Mouse (Mus musculus) embryonic facial prominence, embryonic 15.5 days (tissue): ENCODE data around the gene Wdr81. TPM values are rescaled to one million over a fixed set of nuclear protein-coding genes. Genes with fewer than 3 reads are reported as not detected.
"Not testable (repeated sequence)": the region's sequence is repeated elsewhere in the genome, so short reads cannot be mapped to it uniquely, and the experiment has no call there.

Experiments
- ATAC-seq: fragments of 200-750 bp; cut with Nextera tagmentation; 2 replicates; pipeline ENCODE4 v1.8.0; 2017; ENCODE audit warnings: low read depth, moderate TSS enrichment; ENCODE audit not compliant: insufficient number of reproducible peaks, low FRiP score, low TSS enrichment
- H3K27ac ChIP-seq: fragments of 300-500 bp; sonication (generic); replicated peaks from 2 replicates; pipeline ENCODE4 v1.5.1; 2015; ENCODE audit warnings: mild to moderate bottlenecking, inconsistent platforms
- H3K27me3 ChIP-seq: fragments of 300-500 bp; sonication (generic); 2 replicates; pipeline ENCODE4 v1.6.1; 2015; ENCODE audit warnings: inconsistent platforms
- H3K36me3 ChIP-seq: fragments of 300-500 bp; sonication (generic); 2 replicates; pipeline ENCODE4 v1.6.1; 2015; ENCODE audit warnings: mild to moderate bottlenecking, inconsistent platforms
- H3K4me1 ChIP-seq: fragments of 300-500 bp; sonication (generic); 2 replicates; pipeline ENCODE4 v1.6.1; 2015; ENCODE audit warnings: inconsistent platforms
- H3K4me2 ChIP-seq: fragments of 300-500 bp; sonication (generic); replicated peaks from 2 replicates; pipeline ENCODE4 v1.6.1; 2015; ENCODE audit warnings: mild to moderate bottlenecking, inconsistent platforms
- H3K4me3 ChIP-seq: fragments of 300-500 bp; sonication (generic); replicated peaks from 2 replicates; pipeline ENCODE4 v1.5.1; 2015; ENCODE audit warnings: mild to moderate bottlenecking, inconsistent platforms
- H3K9ac ChIP-seq: fragments of 300-500 bp; sonication (generic); 2 replicates; pipeline ENCODE4 v1.6.1; 2015; ENCODE audit warnings: inconsistent platforms
- H3K9me3 ChIP-seq: fragments of 300-500 bp; sonication (generic); replicated peaks from 2 replicates; pipeline ENCODE4 v1.6.1; 2016; ENCODE audit warnings: inconsistent platforms
- WGBS: fragments of 180-500 bp; shearing (Covaris S2); methylation state at CpG from one replicate; pipeline ENCODE4 v1.1.7; 2015; 5-methylcytosine and 5-hydroxymethylcytosine counted together
- polyA plus RNA-seq: library from polyadenylated mRNA; unstranded; fragments of >200 nt; fragmentation: Nextera tagmentation; extraction: Ambion mirVana; gene quantifications from 2 replicates; pipeline ENCODE4 v1.2.1, GENCODE M21; 2015

Wdr81 gene
- polyA plus RNA-seq, 1 experiment from 2014 or later = 6.3 TPM

GRCm38 (mm10) chr11:75460103-75460843, 5.8 kb upstream of the Wdr81 start:
- no peak overlapping the region for H3K9ac ChIP-seq
- ATAC-seq = peak; percentile 34; the same call in 1 of the 2 replicates
- no peaks in the 10 kb centered on the region for H3K9me3 ChIP-seq
- H3K27me3 ChIP-seq = no peaks in the 10 kb centered on the region
- H3K4me2 ChIP-seq = peak overlapping the region; percentile 91
- H3K4me3 ChIP-seq = peak overlapping the region; percentile 81
- H3K27ac ChIP-seq = peak overlapping the region; percentile 97
- peaks cover 35% of the 10 kb centered on the region for H3K4me1 ChIP-seq
- H3K36me3 ChIP-seq = peaks cover 10% of the 10 kb centered on the region
- 2% methylated on average over 19 of the region's 19 CpGs for WGBS

GRCm38 (mm10) chr11:75459751-75460102, 5.2 kb upstream of the Wdr81 start:
- peak overlapping the region; percentile 91 for H3K4me2 ChIP-seq
- H3K4me3 ChIP-seq = peak overlapping the region; percentile 81; the same call in 1 of the 2 replicates
- 12% methylated on average over 5 of the region's 5 CpGs for WGBS
- H3K4me1 ChIP-seq = peaks cover 40% of the 10 kb centered on the region
- peak overlapping the region; percentile 97 for H3K27ac ChIP-seq
- H3K36me3 ChIP-seq = peaks cover 4% of the 10 kb centered on the region; the same call in 1 of the 2 replicates
- no peak for ATAC-seq
- no peaks in the 10 kb centered on the region for H3K9me3 ChIP-seq
- H3K9ac ChIP-seq = no peak overlapping the region
- no peaks in the 10 kb centered on the region for H3K27me3 ChIP-seq

- Histone ChIP-seq H3K4me2 (0 out of 2 replicates have a peak overlapping the region, but pooled peaks have one; percentile 91), H3K9me3 (no peaks in the 10 kb centered on the region), H3K9ac (no peak overlapping the region), H3K27me3 (no peaks in the 10 kb centered on the region), H3K27ac (peak overlapping the region; percentile 97), H3K4me3 (peak overlapping the region; percentile 81; the same call in 1 of the 2 replicates), H3K36me3 (no peaks in the 10 kb centered on the region), H3K4me1 (peaks cover 44% of the 10 kb centered on the region)
- 68% methylated on average over 5 of the region's 5 CpGs for WGBS
- ATAC-seq = no peak
Observed at GRCm38 (mm10) chr11:75459141-75459711, 4.7 kb upstream of the Wdr81 start.

GRCm38 (mm10) chr11:75458628-75459041, 4.1 kb upstream of the Wdr81 start:
- Histone ChIP-seq H3K9ac (no peak overlapping the region), H3K4me2 (no peak overlapping the region), H3K27ac (no peak overlapping the region), H3K4me1 (peaks cover 49% of the 10 kb centered on the region), H3K9me3 (no peaks in the 10 kb centered on the region), H3K4me3 (no peak overlapping the region), H3K27me3 (no peaks in the 10 kb centered on the region), H3K36me3 (no peaks in the 10 kb centered on the region)
- ATAC-seq = no peak
- WGBS = 73% methylated on average over 8 of the region's 8 CpGs

- no peak overlapping the region for H3K27ac ChIP-seq
- H3K36me3 ChIP-seq = no peaks in the 10 kb centered on the region
- ATAC-seq = no peak
- H3K9me3 ChIP-seq = no peaks in the 10 kb centered on the region
- H3K4me3 ChIP-seq = no peak overlapping the region
- no peak overlapping the region for H3K4me2 ChIP-seq
- H3K27me3 ChIP-seq = no peaks in the 10 kb centered on the region
- H3K9ac ChIP-seq = no peak overlapping the region
- 17% methylated on average over 3 of the region's 3 CpGs for WGBS
- peaks cover 48% of the 10 kb centered on the region for H3K4me1 ChIP-seq
Observed at GRCm38 (mm10) chr11:75458169-75458568, 3.7 kb upstream of the Wdr81 start.

DNA sequence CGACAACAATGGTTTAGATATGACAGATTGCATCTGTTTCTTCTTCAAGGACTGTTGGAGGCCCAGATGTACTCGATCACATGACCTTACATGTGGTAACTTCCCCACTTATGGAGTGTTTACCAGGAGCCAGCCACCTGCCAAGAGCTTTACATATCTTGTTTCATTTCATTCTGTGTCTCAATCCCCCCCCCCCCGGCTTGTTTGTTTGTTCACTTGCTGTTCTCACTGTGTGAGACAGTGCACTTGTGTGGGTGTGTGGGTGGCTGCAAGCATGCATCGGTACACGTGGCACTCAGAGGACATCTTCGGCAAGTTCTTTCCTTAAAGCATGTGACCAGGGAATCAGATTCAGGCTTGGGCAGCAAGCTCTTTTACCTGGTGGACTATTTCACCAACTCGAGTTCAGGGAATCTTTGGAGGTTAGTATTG, 1.9 kb upstream of the Wdr81 start:
- Histone ChIP-seq H3K9me3 (no peaks in the 10 kb centered on the region), H3K27ac (no peak overlapping the region), H3K27me3 (no peaks in the 10 kb centered on the region), H3K4me3 (no peak overlapping the region), H3K36me3 (0 out of 2 replicates have a peak, but pooled peaks cover 2% of the 10 kb centered on the region), H3K4me1 (peaks cover 41% of the 10 kb centered on the region), H3K4me2 (no peak overlapping the region), H3K9ac (no peak overlapping the region)
- 77% methylated on average over 7 of the region's 7 CpGs for WGBS
- no peak for ATAC-seq

DNA sequence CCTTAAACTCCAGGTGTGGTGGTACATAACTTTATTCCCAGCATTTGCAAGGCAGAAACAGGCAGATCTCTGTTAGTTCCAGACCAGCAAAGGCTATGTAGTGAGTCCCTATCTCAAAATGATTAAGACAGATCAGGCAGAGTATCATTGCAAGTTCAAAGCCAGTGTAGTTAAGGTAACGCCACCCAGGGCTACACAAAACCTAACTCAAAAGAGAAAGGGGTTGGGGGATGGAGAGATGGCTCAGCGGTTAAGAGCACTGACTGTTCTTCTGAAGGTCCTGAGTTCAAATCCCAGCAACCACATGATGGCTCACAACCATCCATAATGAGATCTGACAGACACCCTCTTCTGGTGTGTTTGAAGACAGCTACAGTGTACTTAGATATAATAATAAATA, 1.5 kb upstream of the Wdr81 start:
- H3K27ac ChIP-seq, H3K36me3 ChIP-seq, H3K9ac ChIP-seq, ATAC-seq, H3K4me2 ChIP-seq, H3K27me3 ChIP-seq, H3K9me3 ChIP-seq, H3K4me3 ChIP-seq: not testable (repeated sequence)
- H3K4me1 ChIP-seq = peaks cover 41% of the 10 kb centered on the region
- 88% methylated on average over 2 of the region's 2 CpGs for WGBS

- peak overlapping the region; percentile 99 for H3K4me2 ChIP-seq
- ATAC-seq = no peak
- H3K4me3 ChIP-seq = peak overlapping the region; percentile 65
- H3K27me3 ChIP-seq = no peaks in the 10 kb centered on the region
- H3K9ac ChIP-seq = 0 out of 2 replicates have a peak overlapping the region, but pooled peaks have one; percentile 15
- 68% methylated on average over 10 of the region's 10 CpGs for WGBS
- 0 out of 2 replicates have a peak, but pooled peaks cover 2% of the 10 kb centered on the region for H3K36me3 ChIP-seq
- H3K9me3 ChIP-seq = no peaks in the 10 kb centered on the region
- peak overlapping the region; percentile 78 for H3K27ac ChIP-seq
- peaks cover 39% of the 10 kb centered on the region for H3K4me1 ChIP-seq
Observed at GRCm38 (mm10) chr11:75455041-75455736, 672 bp upstream of the Wdr81 start.

- WGBS = 92% methylated on average over 31 of the region's 31 CpGs
- Histone ChIP-seq H3K36me3 (peaks cover 19% of the 10 kb centered on the region), H3K4me3 (0 out of 2 replicates have a peak overlapping the region, but pooled peaks have one; percentile 65), H3K9me3 (no peaks in the 10 kb centered on the region), H3K4me2 (peak overlapping the region; percentile 99), H3K4me1 (peaks cover 26% of the 10 kb centered on the region), H3K27ac (no peak overlapping the region), H3K9ac (no peak overlapping the region), H3K27me3 (no peaks in the 10 kb centered on the region)
- no peak for ATAC-seq
Observed at GRCm38 (mm10) chr11:75452812-75453557, 1.5 kb downstream of the Wdr81 start.

- no peak overlapping the region for H3K9ac ChIP-seq
- H3K36me3 ChIP-seq = peaks cover 27% of the 10 kb centered on the region
- no peak overlapping the region for H3K4me3 ChIP-seq
- no peaks in the 10 kb centered on the region for H3K27me3 ChIP-seq
- 86% methylated on average over 8 of the region's 8 CpGs for WGBS
- H3K4me2 ChIP-seq = no peak overlapping the region
- H3K4me1 ChIP-seq = peaks cover 26% of the 10 kb centered on the region
- ATAC-seq = no peak
- no peak overlapping the region for H3K27ac ChIP-seq
- no peaks in the 10 kb centered on the region for H3K9me3 ChIP-seq
Observed at GRCm38 (mm10) chr11:75452081-75452480, 2.4 kb downstream of the Wdr81 start.

GRCm38 (mm10) chr11:75450936-75451335, 3.6 kb downstream of the Wdr81 start:
- Histone ChIP-seq H3K4me3 (no peak overlapping the region), H3K9ac (no peak overlapping the region), H3K27me3 (no peaks in the 10 kb centered on the region), H3K4me1 (peaks cover 26% of the 10 kb centered on the region), H3K36me3 (peaks cover 37% of the 10 kb centered on the region), H3K27ac (no peak overlapping the region), H3K9me3 (no peaks in the 10 kb centered on the region), H3K4me2 (no peak overlapping the region)
- WGBS = 87% methylated on average over 15 of the region's 15 CpGs
- ATAC-seq = no peak
